Mouse (Mus musculus) mouse embryonic stem cell (cell line): ENCODE data around the gene Tet3.

ENCODE experiments used
- in situ Hi-C, 2 experiments: fragments of 300-500 bp; cut with MboI; formaldehyde crosslinking; loops; 1 replicate in 1 of 2; 3 replicates in 1 of 2; pipeline ENCODE4 v1.14.3; 2019 to 2020; ENCODE audit warnings: low sequenced_read_pairs in 2 of 2, low pct_unique_long_range_greater_than_20kb in 1 of 2, mixed read lengths in 1 of 2; ENCODE audit not compliant: unreplicated experiment in 1 of 2

Tet3 gene

GRCm38 (mm10) chr6:83404571-83404970 lies 54.3 kb downstream of the Tet3 start:
- in situ Hi-C loops: no loop called here

- in situ Hi-C loops: no loop called here
Observed at GRCm38 (mm10) chr6:83403481-83403880, 55.4 kb downstream of the Tet3 start.

- in situ Hi-C loops: no loop called here
Observed at GRCm38 (mm10) chr6:83399790-83400189, 59.1 kb downstream of the Tet3 start.

GRCm38 (mm10) chr6:83397728-83398127 lies 61.2 kb downstream of the Tet3 start:
- in situ Hi-C loops: no loop called here

- in situ Hi-C loops: no loop called here
Observed at GRCm38 (mm10) chr6:83396711-83397110, 62.2 kb downstream of the Tet3 start.

- in situ Hi-C loops: no loop called here
Observed at GRCm38 (mm10) chr6:83395544-83396229, 63.2 kb downstream of the Tet3 start.

GRCm38 (mm10) chr6:83394122-83394521 lies 64.8 kb downstream of the Tet3 start:
- in situ Hi-C loops: no loop called here

- in situ Hi-C loops: no loop called here
Observed at GRCm38 (mm10) chr6:83392166-83392780, 66.6 kb downstream of the Tet3 start.

- in situ Hi-C loops: no loop called here
Observed at GRCm38 (mm10) chr6:83385569-83386090, 73.3 kb downstream of the Tet3 start.

- in situ Hi-C loops: no loop called here
Observed at GRCm38 (mm10) chr6:83381510-83382491, 77.1 kb downstream of the Tet3 start.

- in situ Hi-C loops: loop anchor here in 1 of 2 experiments (25.0 kb wide), 1 partner anchor 288 kb away; the partner anchor contains the start of gene Clec4f
Observed at GRCm38 (mm10) chr6:83373704-83374300, 85.1 kb downstream of the Tet3 start.

- in situ Hi-C loops: loop anchor here in 1 of 2 experiments (25.0 kb wide), 1 partner anchor 291 kb away; the partner anchor contains the start of gene Clec4f
Observed at GRCm38 (mm10) chr6:83371350-83371749, 87.5 kb downstream of the Tet3 start.

- in situ Hi-C loops: loop anchor here in 1 of 2 experiments (25.0 kb wide), 1 partner anchor 292 kb away; the partner anchor contains the start of gene Clec4f
Observed at GRCm38 (mm10) chr6:83370316-83370965, 88.4 kb downstream of the Tet3 start.

- in situ Hi-C loops: loop anchor here in 1 of 2 experiments (25.0 kb wide), 1 partner anchor 299 kb away; the partner anchor contains the start of gene Clec4f
Observed at GRCm38 (mm10) chr6:83363075-83363474, 95.8 kb downstream of the Tet3 start.

GRCm38 (mm10) chr6:83361523-83362248 lies 97.2 kb downstream of the Tet3 start:
- in situ Hi-C loops: loop anchor here in 1 of 2 experiments (25.0 kb wide), 1 partner anchor 301 kb away; the partner anchor contains the start of gene Clec4f

GRCm38 (mm10) chr6:83357436-83357835 lies 101.4 kb downstream of the Tet3 start:
- in situ Hi-C loops: loop anchor here (5.0 to 25.0 kb wide), 4 partner anchors 120 to 317 kb away; partner anchors contain the start of genes Cd207 (in 1 of the 2), Clec4f (in 1 of the 2) and Dguok (in 1 of the 2)
